Mouse (Mus musculus) spleen, embryonic (tissue): ENCODE data around the gene Akap2.

Experiments
- CTCF ChIA-PET: fragments of 350-600 bp; sonication (Branson Sonifier 250); formaldehyde crosslinking; loops from one replicate; lab custom pipeline; 2022; lab: Charles Lee

Gene Akap2

DNA sequence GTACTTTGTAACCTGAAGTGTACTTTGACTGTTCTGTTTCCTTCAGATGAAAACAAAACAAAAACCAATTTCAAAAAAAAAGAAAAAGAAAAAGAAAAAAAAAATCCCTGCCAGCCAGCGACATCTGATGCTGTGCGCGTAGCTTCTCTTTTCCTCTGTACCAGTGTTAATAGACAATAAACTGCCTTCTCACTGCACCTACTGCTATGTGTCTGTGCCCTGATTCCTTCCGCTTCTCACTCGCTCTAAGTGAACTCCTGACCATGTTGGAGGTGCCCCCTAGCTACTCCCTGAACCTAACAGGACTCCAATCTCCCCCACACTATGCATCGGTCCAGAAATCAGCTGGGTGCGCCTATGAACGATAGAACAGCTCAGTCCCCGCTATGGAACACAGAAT lies at the start of gene Akap2:
Gene Akap2 (plus strand): TSS at position 304 of the 400 bp plus-strand sequence.
- CTCF ChIA-PET = interaction anchor here (0.6 kb wide), 1 partner anchor 25 kb away, joined by 3 read pairs; no protein-coding TSS in a partner anchor

- CTCF ChIA-PET = interaction anchor here (1.2 to 1.7 kb wide), 2 partner anchors 99 to 234 kb away, joined by 3 to 4 read pairs; no protein-coding TSS in a partner anchor
Measured at GRCm38 (mm10) chr4:57670813-57671469, 46.5 kb upstream of the Akap2 start.

GRCm38 (mm10) chr4:57672541-57672940 lies 44.9 kb upstream of the Akap2 start:
- CTCF ChIA-PET = interaction anchor here (0.7 to 1.7 kb wide), 5 partner anchors 29 to 207 kb away, joined by 3 to 4 read pairs (median 3); no protein-coding TSS in a partner anchor

- CTCF ChIA-PET = interaction anchor here (0.7 to 1.7 kb wide), 5 partner anchors 29 to 206 kb away, joined by 3 to 7 read pairs (median 4); no protein-coding TSS in a partner anchor
Measured at GRCm38 (mm10) chr4:57672996-57673906, 44.2 kb upstream of the Akap2 start.

- CTCF ChIA-PET = interaction anchor here (0.6 kb wide), 3 partner anchors 148 to 220 kb away, joined by 5 to 6 read pairs (median 5); no protein-coding TSS in a partner anchor
Measured at GRCm38 (mm10) chr4:57674351-57674750, 43.1 kb upstream of the Akap2 start.

- CTCF ChIA-PET = interaction anchor here (0.7 to 1.6 kb wide), 3 partner anchors 84 to 166 kb away, joined by 4 to 6 read pairs (median 5); no protein-coding TSS in a partner anchor
Measured at GRCm38 (mm10) chr4:57675387-57675786, 42.1 kb upstream of the Akap2 start.

- CTCF ChIA-PET = no interaction called here
Measured at GRCm38 (mm10) chr4:57677916-57678315, 39.5 kb upstream of the Akap2 start.

- CTCF ChIA-PET = no interaction called here
Measured at GRCm38 (mm10) chr4:57678991-57679457, 38.4 kb upstream of the Akap2 start.

DNA sequence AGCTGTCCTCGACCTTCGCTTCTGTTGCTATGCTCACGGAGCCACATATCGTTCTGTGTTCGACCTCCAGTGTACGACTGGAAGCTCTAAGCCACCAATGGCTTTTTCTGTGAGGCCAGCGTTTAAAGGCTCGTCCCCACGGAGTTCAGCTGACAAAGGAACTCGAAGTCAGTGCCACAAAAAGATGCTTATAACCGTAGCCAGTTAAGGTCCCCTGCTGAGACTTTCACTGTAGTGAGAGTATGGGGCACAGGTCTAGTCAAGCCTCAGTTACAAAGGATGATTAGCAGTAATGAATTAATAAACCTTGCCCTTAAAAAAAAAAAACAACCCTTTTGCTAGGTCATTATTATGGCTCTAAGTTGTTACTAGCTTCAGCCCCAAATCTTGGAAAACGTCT lies 37.3 kb upstream of the Akap2 start:
- CTCF ChIA-PET = interaction anchor here (0.6 kb wide), 1 partner anchor 245 kb away, joined by 4 read pairs; no protein-coding TSS in a partner anchor

GRCm38 (mm10) chr4:57681511-57681910 lies 35.9 kb upstream of the Akap2 start:
- CTCF ChIA-PET = interaction anchor here (0.6 kb wide), 1 partner anchor 76 kb away, joined by 3 read pairs; no protein-coding TSS in a partner anchor

DNA sequence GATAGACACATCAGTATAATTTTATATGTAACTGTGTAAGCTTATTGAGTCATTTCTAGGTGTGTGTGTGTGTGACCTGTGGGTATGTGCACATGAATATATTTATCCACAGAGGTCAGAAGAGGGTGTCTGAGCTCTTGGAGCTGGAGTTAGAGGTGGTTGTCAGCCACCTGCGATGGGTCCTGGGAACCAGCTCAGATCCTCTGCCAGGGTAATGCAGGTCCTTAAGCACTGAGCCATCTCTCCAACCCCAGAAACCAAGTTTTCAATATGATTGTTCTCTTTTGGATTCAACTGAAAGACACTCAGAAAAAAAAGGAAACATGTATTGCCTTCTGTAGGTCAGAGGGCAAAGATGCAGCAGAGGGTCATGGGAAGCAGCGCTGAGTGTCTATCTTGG lies 35.1 kb upstream of the Akap2 start:
- CTCF ChIA-PET = interaction anchor here (0.6 kb wide), 1 partner anchor 75 kb away, joined by 3 read pairs; no protein-coding TSS in a partner anchor

DNA sequence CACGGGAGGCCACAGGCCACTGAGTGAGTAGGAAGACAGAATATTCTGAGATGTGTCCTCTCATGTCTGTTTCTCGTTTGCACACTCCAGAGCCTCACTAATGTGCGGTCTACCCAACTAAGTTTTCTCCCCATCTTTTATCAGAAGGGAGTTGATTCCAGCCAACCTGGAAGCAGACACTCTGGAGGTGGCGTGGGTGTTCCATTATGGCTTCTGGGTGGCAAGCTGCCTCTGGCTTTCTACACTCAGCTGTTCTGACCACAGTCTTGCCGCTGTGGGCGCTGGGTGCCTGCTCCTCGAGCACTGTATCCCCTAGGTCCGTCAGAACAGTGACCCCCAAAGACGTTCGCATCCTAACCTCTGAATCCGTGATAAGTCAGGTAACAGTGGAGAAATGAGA lies 34.5 kb upstream of the Akap2 start:
- CTCF ChIA-PET = no interaction called here

GRCm38 (mm10) chr4:57684676-57685215 lies 32.7 kb upstream of the Akap2 start:
- CTCF ChIA-PET = no interaction called here

DNA sequence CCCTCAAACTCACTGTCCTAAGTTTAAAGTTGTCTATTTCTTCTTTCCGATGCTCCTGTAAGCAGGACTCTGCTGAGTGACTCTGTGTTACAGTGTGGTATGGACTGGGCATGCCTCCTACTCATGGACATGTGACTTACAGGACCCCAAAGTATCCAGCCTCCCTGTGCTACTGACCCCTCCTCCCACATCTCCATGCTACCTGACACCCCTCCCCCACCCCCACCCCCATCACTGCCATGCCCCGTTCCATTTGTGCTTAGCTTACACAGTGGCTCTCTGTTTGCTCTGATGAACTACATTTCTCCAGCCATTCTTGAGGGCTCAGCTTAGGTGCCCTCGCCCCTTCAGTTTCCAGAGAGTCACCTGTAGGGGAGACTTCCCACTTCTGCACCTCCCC lies 30.7 kb upstream of the Akap2 start:
- CTCF ChIA-PET = no interaction called here

- CTCF ChIA-PET = no interaction called here
Measured at GRCm38 (mm10) chr4:57687583-57687982, 29.9 kb upstream of the Akap2 start.

DNA sequence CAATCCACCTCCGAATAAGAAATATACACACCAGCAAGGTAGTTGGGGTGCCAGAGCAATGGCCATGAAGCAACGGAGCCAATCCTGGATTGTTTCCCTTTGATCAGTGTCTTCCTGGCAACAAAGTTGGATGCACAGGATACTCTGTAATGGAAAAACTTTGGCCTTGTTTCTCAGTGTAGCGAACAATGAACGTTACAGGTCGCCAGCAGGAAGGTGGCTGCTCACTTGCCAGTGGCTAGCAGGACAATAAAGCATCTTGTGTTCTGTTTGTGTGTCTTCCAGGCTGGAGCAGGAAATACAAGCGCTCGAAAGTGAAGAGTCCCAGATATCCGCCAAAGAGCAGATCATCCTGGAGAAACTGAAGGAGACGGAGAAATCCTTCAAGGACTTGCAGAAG lies 29.3 kb upstream of the Akap2 start:
- CTCF ChIA-PET = no interaction called here

- CTCF ChIA-PET = no interaction called here
Measured at GRCm38 (mm10) chr4:57690001-57690400, 27.5 kb upstream of the Akap2 start.

GRCm38 (mm10) chr4:57690805-57691204 lies 26.7 kb upstream of the Akap2 start:
- CTCF ChIA-PET = no interaction called here

DNA sequence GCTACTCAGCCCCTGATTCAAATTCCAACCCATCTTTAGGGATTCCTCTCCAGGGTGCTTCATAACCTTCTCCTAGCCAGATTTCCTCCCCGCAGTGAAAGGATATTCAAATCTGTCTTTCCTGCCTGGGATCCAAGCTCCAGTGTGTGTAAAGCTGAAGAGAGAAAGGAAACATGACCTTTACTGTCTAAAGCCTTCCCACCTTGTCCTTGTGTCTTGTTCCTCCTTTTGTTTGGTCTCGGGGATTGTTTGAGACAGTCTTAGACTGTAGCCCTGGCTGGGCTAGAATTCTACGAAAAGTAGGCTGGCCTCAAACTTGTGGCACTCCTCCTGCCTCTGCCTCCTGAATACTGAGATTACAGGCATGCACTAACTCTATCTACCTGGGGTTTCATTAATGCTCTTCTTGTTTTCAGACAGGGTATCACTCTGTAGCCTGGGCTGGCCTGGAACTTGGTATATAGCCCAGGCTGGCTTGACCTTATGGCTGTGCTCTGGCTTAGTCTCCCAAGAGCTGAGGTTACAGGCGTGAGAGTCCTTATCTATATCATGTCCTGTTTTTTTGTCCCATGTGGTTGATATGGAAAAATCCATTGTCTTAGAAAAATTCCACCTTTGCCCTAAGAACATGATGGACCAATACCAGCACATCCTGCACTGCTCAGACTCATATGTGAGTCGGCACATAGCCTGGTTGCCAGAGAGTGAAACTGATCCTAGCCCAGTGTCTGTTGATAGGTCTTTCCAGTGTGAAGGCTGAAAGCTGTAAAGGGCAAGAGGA lies 22.9 kb upstream of the Akap2 start:
- CTCF ChIA-PET = no interaction called here

- CTCF ChIA-PET = no interaction called here
Measured at GRCm38 (mm10) chr4:57696955-57697354, 20.5 kb upstream of the Akap2 start.
